Mouse (Mus musculus) heart, postnatal 0 days (tissue): ENCODE data around the gene Gm17535.
"Not testable (repeated sequence)": the region's sequence is repeated elsewhere in the genome, so short reads cannot be mapped to it uniquely, and the experiment has no call there.

Experiments used
- CTCF ChIP-seq: IDR thresholded peaks from 2 replicates; pipeline ENCODE4 v1.5.1; 2016; ENCODE audit warnings: antibody characterized with exemption, control low read depth, low read depth
- EP300 ChIP-seq: IDR thresholded peaks from 2 replicates; pipeline ENCODE4 v1.6.1; 2016; ENCODE audit warnings: antibody characterized with exemption, low read depth

DNA sequence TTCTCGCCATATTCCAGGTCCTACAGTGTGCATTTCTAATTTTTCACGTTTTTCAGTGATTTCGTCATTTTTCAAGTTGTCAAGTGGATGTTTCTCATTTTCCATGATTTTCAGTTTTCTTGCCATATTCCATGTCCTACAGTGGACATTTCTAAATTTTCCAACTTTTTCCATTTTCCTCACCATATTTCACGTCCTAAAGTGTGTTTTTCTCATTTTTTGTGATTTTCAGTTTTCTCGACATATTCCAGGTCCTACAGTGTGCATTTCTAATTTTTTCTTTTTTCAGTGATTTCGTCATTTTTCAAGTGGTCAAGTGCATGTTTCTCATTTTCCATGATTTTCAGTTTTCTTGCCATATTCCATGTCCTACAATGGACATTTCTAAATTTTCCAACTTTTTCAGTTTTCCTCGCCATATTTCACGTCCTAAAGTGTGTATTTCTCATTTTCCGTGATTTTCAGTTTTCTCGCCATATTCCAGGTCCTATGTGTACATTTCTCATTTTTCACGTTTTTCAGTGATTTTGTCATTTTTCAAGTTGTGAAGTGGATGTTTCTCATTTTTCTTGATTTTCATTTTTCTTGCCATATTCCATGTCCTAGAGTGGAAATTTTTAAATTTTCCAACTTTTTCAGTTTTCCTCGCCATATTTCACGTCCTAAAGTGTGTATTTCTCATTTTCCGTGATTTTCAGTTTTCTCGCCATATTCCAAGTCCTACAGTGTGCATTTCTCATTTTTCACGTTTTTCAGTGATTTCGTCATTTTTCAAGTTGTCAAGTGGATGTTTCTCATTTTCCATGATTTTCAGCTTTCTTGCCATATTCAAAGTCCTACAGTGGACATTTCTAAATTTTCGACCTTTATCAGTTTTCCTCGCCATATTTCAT is 14.3 kb upstream of the Gm17535 start:
- not testable (repeated sequence) for TF ChIP-seq CTCF, EP300
